Mouse (Mus musculus): Measurements from ENCODE around the gene Inhbc.
"Not testable (repeated sequence)": the region's sequence is repeated elsewhere in the genome, so short reads cannot be mapped to it uniquely, and the experiment has no call there.

The Inhbc gene

GRCm38 (mm10) chr10:127326017-127326801 lies 44.0 kb downstream of the Inhbc start:
- no peak for DNase-seq

- no peak for DNase-seq
These were observed 44.7 kb downstream of the Inhbc start for GRCm38 (mm10) chr10:127325454-127326016.

GRCm38 (mm10) chr10:127324495-127324894 lies 45.7 kb downstream of the Inhbc start:
- no peak for DNase-seq

- DNase-seq: no peak
These were observed 46.9 kb downstream of the Inhbc start for GRCm38 (mm10) chr10:127323131-127323855.

GRCm38 (mm10) chr10:127322669-127323068 lies 47.6 kb downstream of the Inhbc start:
- no peak for DNase-seq

GRCm38 (mm10) chr10:127322178-127322577 lies 48.1 kb downstream of the Inhbc start:
- no peak for DNase-seq

GRCm38 (mm10) chr10:127321621-127322020 lies 48.6 kb downstream of the Inhbc start, which contains the start of gene Arhgap9:
Gene Arhgap9 (plus strand): TSS chr10:127321964.
- DNase-seq: no peak

- no peak for DNase-seq
These were observed 50.3 kb downstream of the Inhbc start for GRCm38 (mm10) chr10:127319969-127320368.

GRCm38 (mm10) chr10:127318009-127318408 lies 52.2 kb downstream of the Inhbc start:
- no peak for DNase-seq

GRCm38 (mm10) chr10:127317277-127317676 lies 53.0 kb downstream of the Inhbc start:
- DNase-seq: no peak

GRCm38 (mm10) chr10:127314950-127315349 lies 55.3 kb downstream of the Inhbc start:
- not testable (repeated sequence) for DNase-seq

GRCm38 (mm10) chr10:127313516-127313915 lies 56.7 kb downstream of the Inhbc start:
- not testable (repeated sequence) for DNase-seq

GRCm38 (mm10) chr10:127312858-127313257 lies 57.4 kb downstream of the Inhbc start:
- no peak for DNase-seq

GRCm38 (mm10) chr10:127312356-127312676 lies 57.9 kb downstream of the Inhbc start:
- DNase-seq: peak; percentile 69

- peak; percentile 90 for DNase-seq
These were observed 58.5 kb downstream of the Inhbc start, which contains the start of gene Mars for GRCm38 (mm10) chr10:127311476-127312355. Gene Mars (minus strand): TSS chr10:127311786.

- DNase-seq: no peak
These were observed 59.4 kb downstream of the Inhbc start for GRCm38 (mm10) chr10:127310523-127311475.

- DNase-seq: not testable (repeated sequence)
These were observed 61.1 kb downstream of the Inhbc start for GRCm38 (mm10) chr10:127309167-127309566.

Measured in right cerebral cortex, postnatal 14 days (tissue).